In genomic region chr6:47390436-47391002, GRCm38 (mm10) we compare ENCODE assay signal across 9 mouse cellular contexts.
A peak's percentile ranks its signal among the peaks of the same experiment; 100 is the strongest.
DNase-seq lines count a peak whose midpoint lies in the region; ATAC-seq and TF ChIP-seq lines count a peak whose summit lies in the region.
"Had no signal": no experiment of that assay in that cellular context is flagged by ENCODE, and none has a peak within 500 bp of the region (broad histone marks: within the 10 kb centered on the region; RNA-seq: fewer than 3 reads in every experiment).

No protein-coding gene starts in this region.

- TF ChIP-seq CTCF in lung, embryonic 14.5 days (IDR thresholded peaks at IDR 0.05; ENCODE audit: low read depth): no peak
- TF ChIP-seq CTCF in lung, adult 2 months (IDR thresholded peaks at IDR 0.05; ENCODE audit: insufficient read depth, low read length): no peak

- no peak overlapping the region for H3K4me3 ChIP-seq in lung, embryonic 14.5 days (ENCODE audit: low read depth, low read length)
- no peak overlapping the region for H3K4me3 ChIP-seq in lung, adult 2 months (replicated peaks; ENCODE audit: extremely low read depth, low read depth, low read length)
- H3K4me3 ChIP-seq in neural tube, embryonic 14.5 days (ENCODE audit: low read depth, low read length): no peak overlapping the region
- H3K4me3 ChIP-seq: heart, embryonic 15.5 days had no signal

- no peaks in the 10 kb centered on the region for H3K27me3 ChIP-seq in lung, embryonic 14.5 days (ENCODE audit: insufficient read depth, low read length)
- no peaks in the 10 kb centered on the region for H3K27me3 ChIP-seq in neural tube, embryonic 14.5 days (ENCODE audit: control insufficient read depth, insufficient read depth, low read length)
- H3K27me3 ChIP-seq: heart, embryonic 15.5 days had no signal

- H3K27ac ChIP-seq in lung, embryonic 14.5 days (ENCODE audit: low read depth): no peak overlapping the region
- peak overlapping the region; percentile 39; the same call in 1 of the 2 replicates for H3K27ac ChIP-seq in neural tube, embryonic 14.5 days (ENCODE audit: low read depth, low read length)
- H3K27ac ChIP-seq: heart, embryonic 15.5 days had no signal

- no peak overlapping the region for H3K9ac ChIP-seq in lung, embryonic 14.5 days
- no peak overlapping the region for H3K9ac ChIP-seq in neural tube, embryonic 14.5 days (replicated peaks; ENCODE audit: low read depth, low read length)
- H3K9ac ChIP-seq: heart, embryonic 15.5 days had no signal

- peak; percentile 36 for DNase-seq in lung, embryonic 14.5 days
- DNase-seq in lung, adult 2 months: no peak
- DNase-seq in cerebellum, postnatal 14 days: peak; percentile 55 to 65
- peak; percentile 37 for DNase-seq in gastrocnemius, postnatal 25 days
- DNase-seq in left cerebral cortex, adult 9 months (ENCODE audit: low spot score in 2 of 2): peak; percentile 27 to 76
- no peak for DNase-seq in c-Kit-positive CD71-positive TER-119-positive erythroid progenitor cells, embryonic 14.5 days (ENCODE audit: low spot score)

- H3K4me1 ChIP-seq in lung, embryonic 14.5 days (ENCODE audit: insufficient read depth): no peaks in the 10 kb centered on the region
- no peaks in the 10 kb centered on the region for H3K4me1 ChIP-seq in lung, adult 2 months (ENCODE audit: control insufficient read depth, insufficient read depth, low read length)
- no peaks in the 10 kb centered on the region for H3K4me1 ChIP-seq in neural tube, embryonic 14.5 days (ENCODE audit: control insufficient read depth, insufficient read depth, low read length)
- H3K4me1 ChIP-seq: heart, embryonic 15.5 days had no signal

- H3K36me3 ChIP-seq in lung, embryonic 14.5 days (ENCODE audit: insufficient read depth): no peaks in the 10 kb centered on the region
- H3K36me3 ChIP-seq in neural tube, embryonic 14.5 days (ENCODE audit: control insufficient read depth, insufficient read depth, low read length): no peaks in the 10 kb centered on the region
- H3K36me3 ChIP-seq: heart, embryonic 15.5 days had no signal

- no peaks in the 10 kb centered on the region for H3K9me3 ChIP-seq in lung, embryonic 14.5 days (ENCODE audit: low read depth, low read length)
- no peaks in the 10 kb centered on the region for H3K9me3 ChIP-seq in neural tube, embryonic 14.5 days (ENCODE audit: control insufficient read depth, low read length)
- H3K9me3 ChIP-seq: heart, embryonic 15.5 days had no signal

- ATAC-seq in lung, embryonic 14.5 days (ENCODE audit: insufficient read depth): no peak
- ATAC-seq in neural tube, embryonic 14.5 days (ENCODE audit: low read depth): peak; percentile 84
- ATAC-seq in granulocyte monocyte progenitor cell, adult 5-6 weeks (replicated peaks; ENCODE audit: poor library complexity, severe bottlenecking): no peak; the same call in 1 of the 2 replicates

- no peak overlapping the region for H3K4me2 ChIP-seq in lung, embryonic 14.5 days
- no peak overlapping the region for H3K4me2 ChIP-seq in neural tube, embryonic 14.5 days (ENCODE audit: low read depth, low read length)
- H3K4me2 ChIP-seq: heart, embryonic 15.5 days had no signal

- WGBS in lung, embryonic 14.5 days: 45% methylated on average over 7 of the region's 7 CpGs
- 48% methylated on average over 7 of the region's 7 CpGs for WGBS in lung, adult 2 months
- 15% methylated on average over 7 of the region's 7 CpGs for WGBS in neural tube, embryonic 14.5 days

- TF ChIP-seq POLR2A in lung, adult 2 months (IDR thresholded peaks at IDR 0.05; ENCODE audit: borderline replicate concordance, extremely low read depth, low read depth, low read length): no peak

Comparison
In these comparisons a context has a peak if more than half of its experiments do, and no peak if none do; other contexts are left out.
1. DNase-seq: peak in lung, embryonic 14.5 days (single experiment), cerebellum, postnatal 14 days (2 of 2), gastrocnemius, postnatal 25 days (single experiment) and left cerebral cortex, adult 9 months (2 of 2); none in lung, adult 2 months (single experiment) and c-Kit-positive CD71-positive TER-119-positive erythroid progenitor cells, embryonic 14.5 days (single experiment).